Mouse (Mus musculus): ENCODE results near the gene Rpl22. TPM values are rescaled to one million over a fixed set of nuclear protein-coding genes. Genes with fewer than 3 reads are reported as not detected.

The Rpl22 gene
- polyA plus RNA-seq, 1 experiment from 2014 or later: 190 TPM

DNA sequence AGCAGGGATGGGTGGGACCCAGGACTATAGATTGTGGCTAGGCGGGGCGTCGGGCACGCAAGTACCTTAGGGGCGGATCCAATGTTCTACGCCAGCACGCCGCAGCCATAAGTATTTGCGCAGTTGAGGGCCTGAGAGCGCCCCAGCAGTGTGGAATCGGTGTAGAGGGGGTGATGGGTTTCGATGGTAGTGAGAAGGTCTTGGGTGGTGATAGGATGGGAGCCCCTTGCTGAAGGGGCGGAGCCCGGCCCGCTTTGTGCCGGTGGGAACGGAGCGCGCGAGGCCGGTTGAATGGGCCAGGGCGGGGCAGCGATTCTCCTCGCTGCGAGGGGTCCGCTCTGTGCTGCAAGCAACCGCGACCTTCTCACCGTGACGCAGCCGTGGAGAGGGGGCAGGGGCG lies 39.4 kb upstream of the Rpl22 start:
- WGBS: 4% methylated on average over 32 of the region's 32 CpGs
- no peak for ATAC-seq (replicated peaks; ENCODE audit: extremely low read depth, insufficient read depth, low FRiP score)
- peak overlapping the region; percentile 16; the same call in 1 of the 2 replicates for H3K4me2 ChIP-seq (ENCODE audit: low read depth, low read length)

DNA sequence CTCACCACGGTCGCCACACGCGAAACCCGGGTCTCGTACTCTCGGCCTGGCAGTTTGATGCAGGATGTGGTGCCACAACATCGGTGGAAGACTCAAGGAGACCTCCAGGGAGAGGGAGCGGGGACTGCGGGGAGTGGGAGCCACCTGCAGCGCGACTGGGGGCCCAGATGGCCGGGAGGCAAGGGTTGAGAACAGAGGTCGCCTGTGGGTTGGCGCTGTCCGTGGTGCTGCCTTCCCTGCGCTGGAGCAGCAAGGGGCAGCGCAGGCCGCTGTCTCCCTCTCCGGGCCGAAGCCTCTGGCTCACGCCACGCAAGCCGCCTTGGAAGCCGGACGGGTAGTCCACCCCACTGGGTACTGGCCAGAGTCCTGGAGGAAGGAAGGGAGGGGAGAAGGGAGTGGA lies 38.7 kb upstream of the Rpl22 start:
- ATAC-seq (replicated peaks; ENCODE audit: extremely low read depth, insufficient read depth, low FRiP score): no peak
- H3K27ac ChIP-seq (ENCODE audit: low read length): no peak overlapping the region
- peaks cover 83% of the 10 kb centered on the region for H3K27me3 ChIP-seq (ENCODE audit: control insufficient read depth, insufficient read depth, low read length)
- H3K4me2 ChIP-seq (ENCODE audit: low read depth, low read length): no peak overlapping the region
- H3K36me3 ChIP-seq (ENCODE audit: control insufficient read depth, insufficient read depth): no peaks in the 10 kb centered on the region
- H3K4me3 ChIP-seq (ENCODE audit: low read length): no peak overlapping the region
- no peak overlapping the region for H3K9ac ChIP-seq (ENCODE audit: low read length)
- 7% methylated on average over 26 of the region's 26 CpGs for WGBS
- no peaks in the 10 kb centered on the region for H3K9me3 ChIP-seq (replicated peaks; ENCODE audit: control insufficient read depth, low read length)
- peaks cover 17% of the 10 kb centered on the region for H3K4me1 ChIP-seq (ENCODE audit: control insufficient read depth, insufficient read depth, low read length)

More for the DNA sequence above, 39.4 kb upstream of the Rpl22 start:
- Histone ChIP-seq H3K4me3 (ENCODE audit: low read length) (no peak overlapping the region), H3K9ac (ENCODE audit: low read length) (no peak overlapping the region), H3K27ac (ENCODE audit: low read length) (no peak overlapping the region), H3K36me3 (ENCODE audit: control insufficient read depth, insufficient read depth) (no peaks in the 10 kb centered on the region), H3K4me1 (ENCODE audit: control insufficient read depth, insufficient read depth, low read length) (peaks cover 17% of the 10 kb centered on the region), H3K9me3 (replicated peaks; ENCODE audit: control insufficient read depth, low read length) (no peaks in the 10 kb centered on the region), H3K27me3 (ENCODE audit: control insufficient read depth, insufficient read depth, low read length) (peaks cover 83% of the 10 kb centered on the region)

DNA sequence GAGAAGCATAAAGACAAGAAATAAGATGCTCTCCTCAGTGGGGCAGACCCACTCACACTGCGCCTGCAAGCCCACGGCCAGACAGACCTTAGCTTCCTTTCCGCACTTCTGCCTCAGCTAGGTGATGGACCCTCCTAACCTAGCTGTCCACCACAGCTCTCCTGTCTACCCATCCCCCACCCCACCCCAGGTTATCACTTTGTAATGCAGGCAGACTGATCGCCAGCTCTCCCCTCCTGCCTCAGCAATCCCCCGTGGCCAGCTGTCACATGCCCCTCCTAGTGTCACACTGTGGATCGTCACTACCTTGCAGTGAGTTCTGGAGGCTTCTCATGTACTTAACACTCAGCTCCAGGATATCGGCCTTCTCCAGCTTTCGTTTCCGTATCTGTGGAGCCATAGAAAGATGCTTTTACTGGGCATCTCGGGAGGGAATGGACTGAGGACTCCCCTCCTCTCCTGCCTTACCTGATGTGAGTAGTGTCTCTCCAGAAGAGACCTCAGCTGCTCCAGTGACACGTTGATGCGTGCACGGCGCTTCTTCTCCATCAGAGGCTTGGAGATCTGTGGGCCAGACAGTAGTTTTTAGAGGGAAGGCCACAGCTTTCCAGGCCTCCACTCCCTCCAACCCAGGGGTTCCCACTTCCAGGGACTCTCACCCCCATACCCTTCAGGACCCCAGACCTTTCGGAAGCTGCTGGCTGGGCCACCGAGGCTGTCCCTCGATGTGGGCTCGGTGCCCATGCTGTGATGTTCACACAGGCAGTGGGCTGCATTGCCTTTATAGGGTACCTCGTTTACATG lies 38.0 kb upstream of the Rpl22 start:
- 20% methylated on average over 19 of the region's 19 CpGs for WGBS
- Histone ChIP-seq H3K4me3 (ENCODE audit: low read length) (no peak overlapping the region), H3K9ac (ENCODE audit: low read length) (no peak overlapping the region), H3K9me3 (replicated peaks; ENCODE audit: control insufficient read depth, low read length) (no peaks in the 10 kb centered on the region), H3K27me3 (ENCODE audit: control insufficient read depth, insufficient read depth, low read length) (peaks cover 82% of the 10 kb centered on the region), H3K4me1 (ENCODE audit: control insufficient read depth, insufficient read depth, low read length) (peaks cover 17% of the 10 kb centered on the region), H3K36me3 (ENCODE audit: control insufficient read depth, insufficient read depth) (no peaks in the 10 kb centered on the region), H3K27ac (ENCODE audit: low read length) (no peak overlapping the region), H3K4me2 (ENCODE audit: low read depth, low read length) (no peak overlapping the region)
- no peak for ATAC-seq (replicated peaks; ENCODE audit: extremely low read depth, insufficient read depth, low FRiP score)

DNA sequence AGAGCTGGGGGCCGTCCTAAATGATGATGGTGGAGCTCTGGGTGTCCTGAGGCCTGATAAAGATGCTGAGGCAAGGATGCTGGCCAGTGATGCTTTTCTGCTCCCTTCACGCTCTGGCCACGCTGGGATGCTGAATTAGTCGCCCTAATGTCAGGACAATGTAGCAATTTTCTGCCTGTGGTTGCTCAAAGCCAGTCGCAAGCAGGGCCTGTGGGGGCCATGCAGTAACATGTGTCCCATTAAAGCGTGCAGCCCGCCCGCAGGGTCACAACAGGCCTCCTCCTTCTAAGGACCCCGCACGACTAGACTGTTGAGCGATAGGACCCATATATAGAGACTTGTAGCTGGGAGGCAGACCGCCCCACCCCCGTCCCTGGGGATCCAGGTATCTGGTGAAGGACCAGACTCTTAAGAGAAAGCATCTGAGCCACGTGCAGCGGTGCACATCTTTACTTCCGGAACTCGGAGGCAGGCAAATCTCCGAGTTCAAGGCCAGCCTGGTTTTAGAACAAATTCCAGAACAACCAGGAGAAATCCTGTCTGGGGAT lies 37.1 kb upstream of the Rpl22 start:
- Histone ChIP-seq H3K9me3 (replicated peaks; ENCODE audit: control insufficient read depth, low read length) (no peaks in the 10 kb centered on the region), H3K4me1 (ENCODE audit: control insufficient read depth, insufficient read depth, low read length) (peaks cover 10% of the 10 kb centered on the region), H3K4me2 (ENCODE audit: low read depth, low read length) (no peak overlapping the region), H3K9ac (ENCODE audit: low read length) (no peak overlapping the region), H3K36me3 (ENCODE audit: control insufficient read depth, insufficient read depth) (no peaks in the 10 kb centered on the region), H3K27ac (ENCODE audit: low read length) (no peak overlapping the region), H3K4me3 (ENCODE audit: low read length) (no peak overlapping the region), H3K27me3 (ENCODE audit: control insufficient read depth, insufficient read depth, low read length) (peaks cover 82% of the 10 kb centered on the region)
- ATAC-seq (replicated peaks; ENCODE audit: extremely low read depth, insufficient read depth, low FRiP score): no peak
- 58% methylated on average over 18 of the region's 18 CpGs for WGBS

DNA sequence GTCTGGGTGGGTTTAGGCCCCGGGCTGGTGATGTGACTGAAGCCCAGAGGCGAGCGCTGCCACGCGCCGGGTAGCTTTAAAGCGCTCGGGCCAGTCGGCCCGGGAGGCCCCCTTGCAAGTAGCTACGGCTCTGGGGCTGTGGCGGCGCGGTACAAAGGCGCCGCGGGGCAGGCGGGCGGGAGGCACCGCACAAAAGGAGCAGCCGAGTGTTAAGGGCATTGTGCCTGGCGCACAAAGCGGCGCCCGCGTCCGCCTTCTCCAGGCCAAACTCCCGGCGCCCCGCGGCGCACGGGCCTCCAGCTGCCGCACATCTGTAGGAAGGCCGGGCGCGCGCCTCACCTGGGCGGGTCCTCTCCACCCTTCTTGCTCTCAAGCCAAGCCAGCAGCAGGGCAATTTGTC lies 35.2 kb upstream of the Rpl22 start:
- Histone ChIP-seq H3K27me3 (ENCODE audit: control insufficient read depth, insufficient read depth, low read length) (peaks cover 69% of the 10 kb centered on the region), H3K9ac (ENCODE audit: low read length) (no peak overlapping the region), H3K4me2 (ENCODE audit: low read depth, low read length) (peak overlapping the region; percentile 34), H3K27ac (ENCODE audit: low read length) (no peak overlapping the region), H3K4me1 (ENCODE audit: control insufficient read depth, insufficient read depth, low read length) (peaks cover 15% of the 10 kb centered on the region), H3K9me3 (replicated peaks; ENCODE audit: control insufficient read depth, low read length) (no peaks in the 10 kb centered on the region), H3K36me3 (ENCODE audit: control insufficient read depth, insufficient read depth) (no peaks in the 10 kb centered on the region), H3K4me3 (ENCODE audit: low read length) (peak overlapping the region; percentile 27)
- no peak for ATAC-seq (replicated peaks; ENCODE audit: extremely low read depth, insufficient read depth, low FRiP score)
- WGBS: under 1% methylated on average over 39 of the region's 39 CpGs

DNA sequence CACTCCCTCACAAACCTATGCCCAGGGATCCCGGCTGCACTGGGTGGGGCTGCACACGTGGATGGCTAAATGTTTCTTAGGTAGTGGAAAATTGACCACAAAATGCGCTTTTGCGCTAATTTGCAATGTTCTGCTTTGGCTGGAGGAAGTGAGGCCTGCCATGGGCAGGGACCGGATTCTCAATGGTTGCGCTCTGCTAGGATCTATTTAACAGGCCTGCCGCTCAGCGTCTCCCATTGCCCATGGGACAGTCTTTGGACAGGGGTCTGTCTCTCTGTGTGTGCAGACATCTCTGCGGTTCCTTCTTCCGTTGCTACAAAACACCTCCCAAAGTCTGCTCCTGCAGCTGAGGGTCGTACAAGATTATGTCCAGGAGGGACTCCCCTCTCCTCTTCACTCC lies 34.6 kb upstream of the Rpl22 start:
- Histone ChIP-seq H3K36me3 (ENCODE audit: control insufficient read depth, insufficient read depth) (no peaks in the 10 kb centered on the region), H3K4me2 (ENCODE audit: low read depth, low read length) (no peak overlapping the region), H3K9ac (ENCODE audit: low read length) (no peak overlapping the region), H3K9me3 (replicated peaks; ENCODE audit: control insufficient read depth, low read length) (no peaks in the 10 kb centered on the region), H3K27me3 (ENCODE audit: control insufficient read depth, insufficient read depth, low read length) (peaks cover 64% of the 10 kb centered on the region), H3K4me3 (ENCODE audit: low read length) (no peak overlapping the region), H3K27ac (ENCODE audit: low read length) (no peak overlapping the region), H3K4me1 (ENCODE audit: control insufficient read depth, insufficient read depth, low read length) (peaks cover 17% of the 10 kb centered on the region)
- 26% methylated on average over 11 of the region's 11 CpGs for WGBS
- no peak for ATAC-seq (replicated peaks; ENCODE audit: extremely low read depth, insufficient read depth, low FRiP score)

DNA sequence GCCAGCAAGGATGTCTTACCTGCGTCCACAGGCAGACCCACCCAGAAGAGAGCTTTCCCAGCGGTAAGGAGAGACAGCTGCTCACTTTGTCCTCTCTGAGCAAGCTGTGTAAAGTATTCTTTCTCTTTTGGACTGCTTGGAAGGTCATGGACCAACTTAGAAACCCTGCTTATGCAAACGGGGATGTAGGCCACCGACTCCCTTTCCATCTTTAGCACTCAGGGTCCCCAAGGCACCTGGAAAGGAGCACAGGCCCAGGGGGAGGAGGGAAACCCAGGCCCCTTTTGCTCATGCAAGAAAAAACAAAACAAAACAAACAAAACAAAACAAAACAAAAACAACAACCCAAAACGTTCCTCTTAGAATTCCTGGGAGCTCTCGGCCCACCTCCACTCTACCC lies 34.0 kb upstream of the Rpl22 start, which contains the start of gene Hes3:
TSS of gene Hes3 (minus strand) at position 101 of the 400 bp plus-strand sequence.
- Histone ChIP-seq H3K4me1 (ENCODE audit: control insufficient read depth, insufficient read depth, low read length) (peaks cover 15% of the 10 kb centered on the region), H3K9me3 (replicated peaks; ENCODE audit: control insufficient read depth, low read length) (no peaks in the 10 kb centered on the region), H3K4me2 (ENCODE audit: low read depth, low read length) (peak within 1 kb of the TSS; percentile 34), H3K27ac (ENCODE audit: low read length) (no peak within 1 kb of the TSS), H3K27me3 (ENCODE audit: control insufficient read depth, insufficient read depth, low read length) (peaks cover 59% of the 10 kb centered on the region), H3K36me3 (ENCODE audit: control insufficient read depth, insufficient read depth) (no peaks in the 10 kb centered on the region), H3K9ac (ENCODE audit: low read length) (no peak within 1 kb of the TSS), H3K4me3 (ENCODE audit: low read length) (peak within 1 kb of the TSS; percentile 27)
- no peak for ATAC-seq (replicated peaks; ENCODE audit: extremely low read depth, insufficient read depth, low FRiP score)
- 32% methylated on average over 6 of the region's 6 CpGs for WGBS

DNA sequence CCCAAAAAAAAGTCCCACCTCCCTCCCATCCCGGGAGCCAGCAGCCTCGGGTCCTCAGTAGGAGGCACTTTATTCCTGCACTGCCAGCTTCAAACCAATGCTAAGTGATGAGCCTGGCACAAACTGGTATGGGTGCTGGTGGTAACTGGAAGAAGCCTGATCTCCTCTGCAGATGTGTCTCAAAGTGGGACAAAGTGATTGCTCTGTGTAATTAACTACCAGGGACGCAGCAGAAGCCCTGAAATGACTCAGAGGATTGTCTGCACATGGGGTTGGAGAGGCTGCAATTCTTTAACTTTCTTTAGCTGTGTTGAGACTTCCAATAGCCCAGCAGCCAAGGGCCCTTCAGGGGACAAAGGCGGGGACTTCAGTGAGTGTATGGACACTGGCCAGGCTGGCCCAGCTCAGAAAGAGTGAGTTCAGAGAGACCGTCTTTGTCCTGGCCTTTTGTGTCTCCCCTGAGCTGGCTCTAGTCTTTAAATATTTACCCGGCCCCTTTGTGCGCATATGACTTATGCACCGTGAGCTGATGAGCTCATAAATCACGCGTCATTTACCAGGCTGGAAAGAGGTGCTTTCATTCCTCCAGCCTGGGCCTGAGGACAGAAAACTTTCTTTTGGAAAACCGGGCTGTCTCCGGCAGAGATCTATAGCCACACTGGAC lies 33.3 kb upstream of the Rpl22 start:
- H3K27me3 ChIP-seq (ENCODE audit: control insufficient read depth, insufficient read depth, low read length): peaks cover 52% of the 10 kb centered on the region
- no peaks in the 10 kb centered on the region for H3K9me3 ChIP-seq (replicated peaks; ENCODE audit: control insufficient read depth, low read length)
- 38% methylated on average over 12 of the region's 12 CpGs for WGBS
- no peak overlapping the region for H3K27ac ChIP-seq (ENCODE audit: low read length)
- H3K36me3 ChIP-seq (ENCODE audit: control insufficient read depth, insufficient read depth): no peaks in the 10 kb centered on the region
- H3K4me1 ChIP-seq (ENCODE audit: control insufficient read depth, insufficient read depth, low read length): peaks cover 16% of the 10 kb centered on the region
- no peak overlapping the region for H3K9ac ChIP-seq (ENCODE audit: low read length)
- no peak overlapping the region for H3K4me3 ChIP-seq (ENCODE audit: low read length)
- ATAC-seq (replicated peaks; ENCODE audit: extremely low read depth, insufficient read depth, low FRiP score): no peak
- H3K4me2 ChIP-seq (ENCODE audit: low read depth, low read length): no peak overlapping the region
